Mouse (Mus musculus) adrenal gland, postnatal 36 days (tissue): Measurements from ENCODE around the gene Lrrk1. TPM values are rescaled to one million over a fixed set of nuclear protein-coding genes. Genes with fewer than 3 reads are reported as not detected.

Experiments used
- DNase-seq, 2 experiments: peaks; one replicate each; pipeline ENCODE4 v3.0.0; 2021; ENCODE audit warnings: mixed read lengths in 1 of 2
- total RNA-seq, 2 experiments: library from RNA; stranded (reverse); gene quantifications; 2 replicates each; pipeline ENCODE4 v1.2.3; 2021

Gene Lrrk1
- total RNA-seq, 2 experiments from 2014 or later: 15.3 to 15.5 TPM

DNA sequence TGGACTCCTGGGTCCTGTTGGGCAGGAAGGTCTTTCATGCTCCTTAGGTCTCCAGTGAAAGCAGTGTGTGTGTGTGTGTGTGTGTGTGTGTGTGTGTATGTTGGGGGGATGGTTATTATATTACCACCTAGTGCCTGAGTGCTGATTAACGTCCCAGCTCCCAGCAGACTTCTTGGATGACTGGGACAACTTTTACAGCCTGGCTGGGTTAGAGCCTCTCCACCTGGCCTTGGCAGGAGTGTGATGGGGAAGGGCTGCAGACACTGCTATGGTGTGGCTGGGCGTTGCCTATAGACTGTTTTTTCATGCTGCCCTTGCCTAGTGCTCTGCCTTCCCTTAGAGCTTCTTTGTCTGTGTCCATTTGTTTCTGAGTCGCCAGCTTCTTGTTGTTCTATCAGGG is 48.1 kb downstream of the Lrrk1 start:
- DNase-seq: no peak

DNA sequence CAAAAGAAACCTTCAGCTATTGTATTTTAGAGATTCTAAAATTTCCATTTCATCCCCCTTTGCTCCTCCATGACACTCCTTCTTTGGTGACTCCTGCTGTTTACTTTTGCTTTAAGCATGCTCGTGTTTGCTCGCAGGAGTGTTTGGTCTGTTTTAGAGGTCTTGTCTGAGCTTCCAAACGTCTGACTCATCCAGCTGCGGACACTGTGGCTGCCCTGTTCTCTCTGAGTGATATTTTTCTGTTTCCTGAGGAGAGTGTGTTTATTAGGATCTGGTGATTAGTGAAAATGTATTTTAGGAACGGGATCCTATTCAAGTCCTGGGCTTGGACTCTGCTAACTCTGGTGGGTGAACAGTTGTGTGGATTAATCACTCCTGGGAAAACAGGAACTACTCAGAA is 48.5 kb downstream of the Lrrk1 start:
- peak; percentile 28 to 49 for DNase-seq

DNA sequence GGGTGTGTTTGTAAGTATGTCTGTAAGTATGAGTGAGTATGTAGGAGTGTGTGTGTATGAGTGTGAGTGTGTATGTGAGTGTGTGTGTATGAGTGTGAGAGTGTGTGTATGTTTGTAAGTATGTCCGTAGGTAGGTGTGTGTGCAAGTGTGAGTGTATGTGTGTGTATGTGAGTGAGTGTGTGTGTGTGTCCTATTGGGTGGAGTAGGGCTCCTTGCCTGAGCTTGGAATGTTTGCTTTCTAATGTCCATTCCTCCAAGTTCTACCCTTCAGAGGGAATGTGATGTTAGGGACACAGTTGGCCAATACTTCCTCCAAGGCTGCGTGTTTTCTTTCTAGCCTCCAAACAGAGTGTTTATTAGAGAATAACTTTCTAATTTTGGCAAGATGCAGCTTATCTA is 51.2 kb downstream of the Lrrk1 start:
- no peak for DNase-seq

DNA sequence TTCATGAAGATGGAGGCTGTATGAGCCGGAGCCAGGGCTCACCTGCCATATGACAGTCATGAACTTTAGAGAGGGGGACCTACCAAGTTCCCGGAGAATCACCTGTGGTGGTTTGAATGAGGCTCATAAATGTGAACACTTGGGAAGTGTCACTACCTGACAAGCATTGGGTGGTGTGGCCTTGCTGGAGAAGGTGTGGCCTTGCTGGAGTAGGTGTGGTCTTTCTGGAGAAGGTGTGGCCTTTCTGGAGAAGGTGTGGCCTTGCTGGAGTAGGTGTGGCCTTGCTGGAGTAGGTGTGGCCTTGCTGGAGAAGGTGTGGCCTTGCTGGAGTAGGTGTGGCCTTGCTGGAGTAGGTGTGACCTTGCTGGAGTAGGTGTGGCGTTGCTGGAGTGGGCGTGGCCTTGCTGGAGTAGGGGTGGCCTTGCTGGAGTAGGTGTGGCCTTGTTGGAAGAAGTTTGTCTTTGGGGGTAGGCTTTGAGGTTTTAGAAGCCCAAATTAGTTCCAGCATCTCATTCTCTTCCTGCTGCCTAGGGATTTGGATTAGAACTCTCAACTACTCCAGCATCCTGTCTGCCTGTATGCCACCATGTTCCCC is 54.1 kb downstream of the Lrrk1 start:
- DNase-seq: no peak

DNA sequence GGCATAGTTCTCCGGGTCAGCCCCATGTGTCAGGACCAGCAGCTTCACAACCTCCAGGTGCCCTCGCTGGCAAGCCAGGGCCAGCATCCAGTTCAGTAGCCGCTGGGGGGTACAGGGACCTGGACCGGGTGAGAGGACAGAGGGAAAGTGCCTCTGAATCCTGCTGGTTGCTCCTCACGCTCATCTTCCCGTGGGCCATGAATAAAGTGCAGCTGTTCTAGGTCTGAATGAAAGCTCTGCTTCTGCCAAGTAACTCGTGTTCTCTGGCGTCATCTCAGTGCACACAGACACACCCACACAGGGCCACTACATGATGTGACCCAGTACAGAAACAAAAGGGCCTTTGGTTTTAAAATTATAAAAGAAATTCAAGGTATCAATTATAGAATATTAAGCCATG is 55.8 kb downstream of the Lrrk1 start:
- no peak for DNase-seq

DNA sequence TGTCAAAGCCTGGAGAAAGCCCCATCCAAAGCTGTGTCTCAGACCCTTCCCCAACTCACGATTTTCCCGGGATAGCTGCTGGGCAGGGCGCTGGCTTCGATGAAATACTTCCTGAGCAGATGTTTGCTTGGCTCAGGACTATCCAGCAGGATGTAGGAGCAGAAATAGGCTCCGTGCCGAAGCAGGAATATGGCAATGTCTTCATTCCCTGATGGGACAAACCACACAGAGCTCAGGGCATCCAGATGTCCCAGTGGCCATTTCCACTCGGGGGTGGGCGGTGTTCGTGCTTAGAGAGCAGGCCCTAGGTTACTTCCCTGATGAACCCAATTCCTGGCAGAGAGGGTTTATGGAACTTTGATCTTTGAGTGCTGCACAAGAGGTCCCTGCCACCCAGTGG is 57.5 kb downstream of the Lrrk1 start:
- no peak for DNase-seq

DNA sequence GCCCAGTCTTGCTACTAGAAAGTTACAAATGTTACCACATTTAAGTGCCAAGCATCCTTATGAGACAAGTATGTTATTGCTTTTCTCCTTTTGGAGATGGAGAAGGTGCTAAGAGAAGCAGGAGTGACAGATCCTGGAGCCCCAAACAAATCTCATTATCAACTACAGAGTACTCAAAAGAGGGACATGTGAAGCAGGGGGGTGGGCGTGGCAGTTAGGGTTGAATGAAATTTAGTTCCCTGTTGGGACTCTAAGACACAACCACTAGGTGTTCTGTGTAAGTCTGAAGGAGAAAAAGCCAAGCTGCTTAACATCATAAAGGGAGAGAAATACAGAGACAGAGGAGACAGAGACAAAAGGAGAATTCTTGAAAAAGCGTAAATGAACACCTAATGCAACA is 60.6 kb downstream of the Lrrk1 start:
- DNase-seq: no peak

DNA sequence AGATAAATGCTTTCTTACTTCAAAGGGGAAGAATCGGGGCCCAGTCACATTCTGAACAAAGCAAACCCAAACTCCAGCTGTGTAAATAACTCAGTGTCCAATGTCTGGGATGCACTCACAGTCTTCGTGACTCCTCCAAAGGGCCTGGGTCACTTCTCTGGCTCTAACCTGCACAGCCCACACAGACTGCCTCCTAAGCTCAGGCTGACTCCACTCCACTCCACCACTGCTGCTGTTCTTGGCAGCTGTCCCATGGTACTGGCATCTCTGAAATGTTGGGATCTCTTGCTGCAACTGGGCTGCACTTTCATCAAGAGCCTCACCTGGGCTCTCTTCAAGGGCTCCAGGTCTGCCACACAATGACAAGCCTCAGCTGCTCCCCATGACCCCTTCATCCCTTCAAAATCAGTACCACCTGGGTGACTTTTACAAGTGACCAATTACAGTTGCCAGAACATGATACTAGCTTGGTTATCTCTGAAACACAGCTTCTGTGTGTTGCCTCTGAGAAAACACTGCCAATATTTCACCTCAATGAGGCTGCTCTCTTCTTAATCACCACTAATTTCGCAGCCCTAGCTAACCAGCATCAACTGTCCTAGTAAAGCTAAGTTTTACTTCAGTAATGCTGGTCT is 62.6 kb downstream of the Lrrk1 start:
- no peak for DNase-seq

DNA sequence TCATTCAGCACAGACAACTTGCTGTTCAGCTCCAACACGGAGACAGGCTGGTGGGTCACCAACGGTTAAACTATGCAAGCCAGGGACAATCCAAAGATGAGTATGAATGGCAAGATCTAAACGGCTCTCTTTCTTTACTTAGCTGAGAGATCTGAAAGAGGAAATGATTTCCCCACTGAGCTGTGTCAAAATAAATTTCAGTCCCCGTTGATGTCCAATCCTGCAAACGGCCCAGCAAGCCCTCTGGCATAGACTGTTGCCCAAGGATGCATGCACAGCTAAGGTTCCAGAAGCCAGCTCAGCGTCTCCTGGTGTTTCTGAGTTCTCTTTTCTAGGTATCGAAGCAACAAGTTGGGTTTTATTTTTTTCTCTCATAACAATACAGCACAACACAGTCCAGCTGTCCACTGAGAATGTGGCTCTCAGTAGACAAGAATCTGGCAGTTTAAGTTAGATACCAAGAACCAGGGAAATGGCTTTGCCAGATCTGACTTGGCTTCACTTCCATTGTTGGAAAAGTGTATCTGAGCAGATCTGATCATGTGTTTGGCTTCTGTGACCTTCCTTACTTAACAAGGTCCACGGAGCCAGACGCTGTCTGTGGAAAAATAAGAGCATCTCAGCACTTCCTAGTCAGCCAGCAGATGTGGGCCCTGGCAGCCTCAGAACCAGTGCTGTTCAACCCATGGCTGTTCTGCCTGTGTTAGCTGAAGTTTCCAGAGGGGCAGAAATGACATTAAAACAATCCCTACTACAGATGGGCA is 64.7 kb downstream of the Lrrk1 start:
- no peak for DNase-seq

DNA sequence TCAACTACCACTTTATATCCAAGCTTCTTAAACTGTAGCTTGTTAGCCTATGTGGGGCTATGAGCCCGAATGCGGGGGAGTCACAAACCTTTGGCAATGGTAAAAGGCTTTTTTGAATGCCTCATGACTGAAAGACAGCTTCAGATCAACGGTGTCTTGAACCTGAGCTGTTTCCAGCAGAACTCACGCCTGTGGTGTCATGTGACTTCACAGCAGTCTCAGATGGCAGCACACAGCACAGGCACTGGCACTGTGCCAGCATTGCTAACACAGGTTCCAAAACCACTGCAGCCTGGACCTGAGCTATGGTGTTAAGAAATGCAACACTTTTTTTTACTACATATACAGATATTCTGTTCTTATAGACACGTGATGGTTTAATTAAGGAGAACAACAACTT is 67.2 kb downstream of the Lrrk1 start:
- DNase-seq: peak; percentile 49 to 63

DNA sequence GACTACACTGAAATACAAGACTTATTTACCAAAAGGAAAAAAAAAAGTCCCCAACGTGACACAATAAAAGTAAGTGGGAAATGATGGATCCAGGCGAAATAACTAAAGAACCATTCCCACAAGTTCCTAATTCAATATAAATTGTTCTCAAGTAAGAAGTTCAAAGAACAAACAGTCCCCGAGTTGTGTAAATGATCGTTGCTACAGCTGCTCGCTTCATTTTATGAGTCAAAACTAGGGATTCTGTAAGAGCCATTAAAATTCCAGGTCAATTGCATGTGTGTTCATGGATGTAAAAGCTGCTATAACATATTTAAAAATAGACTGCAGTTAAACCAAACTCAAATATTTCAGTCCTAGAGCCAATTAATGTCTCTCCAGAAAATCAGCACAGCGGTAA is 70.0 kb downstream of the Lrrk1 start:
- DNase-seq: no peak

DNA sequence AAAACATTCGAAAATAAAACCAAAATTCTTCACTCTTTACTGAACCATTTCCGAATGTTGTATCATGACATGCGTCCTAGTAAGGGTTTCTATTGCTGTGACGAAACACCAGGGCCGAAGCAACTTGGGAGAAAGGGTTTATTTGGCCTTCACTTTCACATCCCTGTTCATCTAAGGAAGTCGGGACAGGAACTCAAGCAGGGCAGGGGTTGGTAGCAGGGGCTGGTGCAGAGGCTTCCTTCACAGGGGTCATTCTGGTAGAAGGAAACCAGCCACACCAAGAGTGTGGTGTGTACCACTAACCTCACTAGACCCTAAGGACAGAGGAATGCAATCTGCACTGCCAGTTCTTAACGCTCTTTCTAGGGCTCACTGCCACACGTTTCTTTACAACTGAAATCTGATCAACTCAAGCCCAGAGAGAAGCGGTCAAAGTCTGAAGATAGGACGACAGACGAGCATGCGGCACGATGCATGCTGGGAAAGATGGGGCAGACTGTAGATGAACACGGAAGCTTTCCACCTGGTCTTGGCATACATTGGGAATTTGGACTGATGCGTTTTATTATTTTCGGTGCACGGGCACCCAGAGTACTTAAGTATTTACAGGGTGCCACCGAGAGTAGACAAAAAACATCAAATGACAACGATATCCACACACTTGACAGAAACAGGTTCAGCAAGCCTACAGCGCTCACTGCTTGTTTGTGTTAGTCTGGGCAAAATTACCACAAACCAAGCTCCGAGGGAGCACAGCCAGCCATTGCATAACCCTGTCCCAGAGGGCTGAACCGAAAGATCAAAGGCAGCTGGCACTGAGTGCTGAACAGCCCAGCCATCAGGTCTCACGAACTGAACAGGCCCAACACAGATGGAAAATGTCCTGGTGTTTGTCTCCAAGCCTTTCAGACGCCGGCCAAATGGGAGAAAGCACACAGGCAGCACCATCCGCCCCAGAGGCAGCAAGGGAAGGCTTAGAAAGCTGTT is 77.2 kb downstream of the Lrrk1 start:
- DNase-seq: peak; percentile 72 to 82

DNA sequence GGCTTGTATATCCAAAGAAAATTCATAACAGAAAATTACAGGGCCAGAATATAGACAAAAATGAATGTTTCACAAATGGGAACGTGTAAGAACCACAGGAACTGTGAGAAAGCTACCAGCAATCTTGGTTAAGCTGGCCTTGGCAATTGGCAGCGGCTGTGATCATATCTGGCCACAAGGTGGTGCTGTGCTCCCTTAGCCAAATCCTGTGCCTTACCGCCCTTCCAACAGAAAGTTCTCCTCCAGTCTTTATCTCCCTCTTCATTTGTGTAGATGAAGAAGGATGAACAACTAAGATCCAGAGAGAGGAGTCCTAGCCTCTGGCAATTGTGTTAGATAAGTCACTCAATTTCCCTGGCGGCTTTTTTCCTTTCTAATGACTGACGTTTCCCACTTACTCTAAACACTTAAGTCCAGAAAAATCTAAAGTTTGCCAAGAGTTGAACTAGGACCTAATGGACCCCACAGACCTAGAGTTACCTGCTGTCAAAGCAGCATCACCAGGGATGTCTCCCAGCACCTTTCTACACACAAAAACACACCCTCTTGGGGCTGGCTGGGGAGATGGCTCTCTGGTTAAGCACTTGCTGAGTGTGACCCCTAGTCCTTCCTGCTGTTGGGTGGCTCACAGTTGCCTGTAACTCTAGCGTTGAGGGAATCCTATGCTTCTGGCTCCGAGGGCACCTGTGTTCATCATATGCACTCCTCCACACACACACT is 78.0 kb downstream of the Lrrk1 start:
- peak; percentile 72 to 75 for DNase-seq

DNA sequence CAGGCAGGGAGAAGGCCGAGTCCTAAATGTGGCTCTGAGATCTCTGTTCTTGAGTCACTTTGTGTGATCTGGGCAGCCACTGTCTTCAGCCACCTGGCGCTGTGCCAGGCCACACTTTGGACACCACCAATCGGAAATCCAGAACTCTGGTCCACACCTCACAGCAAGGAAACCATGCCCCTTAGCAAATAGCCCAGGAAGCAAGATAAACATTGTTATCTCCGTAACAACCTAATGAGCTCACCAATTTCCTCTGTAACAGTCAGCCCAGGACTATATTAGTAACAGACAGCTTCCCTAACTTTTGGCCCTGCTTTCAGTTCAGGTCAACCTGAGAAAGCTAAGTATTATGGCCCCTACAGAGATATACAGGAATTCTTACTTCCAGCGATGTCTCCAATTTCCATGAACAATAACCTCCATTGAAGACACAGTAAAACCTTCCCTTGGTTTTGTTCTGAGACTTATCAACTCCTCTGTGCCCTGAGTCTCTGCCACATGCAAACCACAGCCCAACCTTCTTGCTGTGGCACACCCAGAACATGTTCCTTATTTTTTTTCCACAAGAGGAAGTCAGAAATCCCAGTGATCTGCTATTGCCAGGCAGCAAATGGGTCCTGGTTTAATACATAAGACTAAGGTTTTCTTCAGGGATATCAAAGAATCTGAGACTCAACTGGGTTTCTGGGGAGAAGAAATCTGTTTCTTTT is 78.8 kb downstream of the Lrrk1 start:
- DNase-seq: peak; percentile 30 to 58

DNA sequence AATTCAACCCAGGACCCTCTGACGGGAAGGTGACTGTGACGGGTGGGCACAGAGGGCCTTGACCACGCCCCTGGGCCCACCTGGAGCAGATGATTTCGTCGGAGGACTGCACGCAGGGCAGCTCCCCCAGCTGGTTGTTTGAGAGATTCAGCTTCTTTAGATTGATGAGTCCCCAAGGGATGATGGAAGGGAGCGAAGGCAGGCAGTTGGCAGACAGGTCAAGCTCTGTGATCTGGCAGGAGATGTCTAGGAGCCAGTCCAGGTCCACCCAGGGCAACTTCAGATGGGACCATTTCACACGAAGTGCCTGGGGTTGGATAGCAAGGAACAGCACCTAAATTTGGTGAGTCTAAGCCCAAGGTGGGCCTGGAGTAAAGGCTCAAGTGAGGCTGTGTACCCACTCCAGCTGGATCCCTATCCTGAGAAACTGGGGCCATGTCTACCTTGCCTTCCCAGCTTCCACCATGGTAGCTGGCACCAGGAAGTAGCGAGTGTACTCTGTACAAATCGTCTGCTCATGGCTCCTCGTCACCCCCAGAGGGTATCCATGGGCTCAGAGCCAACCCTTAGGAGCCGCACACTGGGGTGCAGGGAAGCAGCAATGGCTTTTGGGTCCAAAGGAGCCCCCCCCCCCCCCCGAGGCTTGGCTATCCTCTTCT is 79.4 kb downstream of the Lrrk1 start:
- DNase-seq: no peak

DNA sequence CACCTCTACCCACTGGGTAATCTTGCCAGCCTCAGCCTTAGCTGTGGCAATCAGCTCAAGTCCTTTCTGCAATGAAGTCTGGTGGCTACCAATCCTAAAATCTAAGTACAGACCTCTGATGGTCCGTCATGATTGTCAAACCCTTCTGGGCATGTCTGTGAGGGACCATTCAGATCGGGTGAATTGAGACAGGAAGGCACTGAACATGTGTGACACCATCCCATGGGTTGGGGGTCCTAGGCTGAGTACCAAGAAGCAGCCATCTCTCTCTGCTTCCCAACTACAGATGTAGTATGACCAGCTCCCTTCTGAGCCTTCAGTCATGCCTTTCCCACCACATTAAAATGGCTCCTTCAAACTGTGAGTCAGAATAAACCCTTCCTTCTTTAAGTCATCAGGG is 80.4 kb downstream of the Lrrk1 start:
- no peak for DNase-seq

DNA sequence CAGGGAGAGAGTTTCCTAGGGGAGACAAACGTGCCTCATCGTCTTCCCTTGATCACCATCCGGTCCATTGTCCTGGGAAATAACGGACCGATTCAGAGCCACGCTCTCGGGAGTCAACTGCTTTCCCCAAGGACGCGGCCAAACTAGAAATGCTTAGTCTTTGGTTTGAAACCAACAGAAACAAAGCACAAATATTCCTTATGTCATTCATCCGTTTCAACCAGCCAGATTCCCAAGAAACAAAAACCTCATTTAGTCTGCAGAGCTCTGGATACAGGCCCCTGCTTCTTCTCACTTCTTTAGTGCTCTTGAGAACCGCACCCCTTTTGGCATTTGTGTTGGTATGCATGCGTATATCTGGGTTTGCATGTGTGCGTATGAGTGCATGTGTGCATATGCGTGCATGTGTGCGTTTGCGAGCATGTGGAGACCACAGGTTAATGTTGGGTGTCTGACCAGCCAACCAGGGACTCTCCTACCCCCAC is 82.4 kb downstream of the Lrrk1 start:
- DNase-seq: no peak

DNA sequence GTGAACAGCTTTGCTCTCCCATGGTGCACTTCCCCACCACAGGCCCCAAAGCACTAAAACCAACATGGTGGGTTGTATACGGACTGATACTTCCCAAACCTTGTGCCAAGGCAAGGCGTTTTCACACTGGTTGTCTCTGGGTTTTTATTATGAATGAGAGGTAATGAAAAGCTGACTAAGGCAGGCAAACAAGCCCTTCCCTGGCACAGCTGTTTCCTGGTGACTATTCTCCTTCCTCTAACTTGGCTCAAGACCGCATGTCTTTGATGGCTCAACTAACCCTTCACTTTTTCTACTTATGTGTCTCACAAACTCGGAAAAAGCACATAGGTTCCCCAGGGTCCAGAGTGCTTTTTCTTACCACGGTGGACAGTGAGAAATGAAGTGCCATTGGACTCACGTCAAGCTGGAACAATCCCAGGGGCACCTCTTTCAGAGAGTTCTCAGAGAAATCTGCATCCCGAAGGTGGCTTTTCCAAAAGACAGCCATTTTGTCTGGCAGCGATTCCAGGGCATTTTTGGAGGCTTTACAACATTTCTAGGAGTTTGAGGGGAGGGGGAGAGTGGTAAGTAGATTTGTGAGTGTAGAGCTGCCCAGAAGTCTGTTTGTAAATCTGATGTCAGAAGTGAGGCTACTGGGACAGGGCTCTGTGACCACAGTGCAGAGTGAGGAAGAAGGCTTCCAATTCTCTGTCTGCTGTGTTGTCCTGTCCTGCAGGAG is 83.0 kb downstream of the Lrrk1 start:
- DNase-seq: no peak

DNA sequence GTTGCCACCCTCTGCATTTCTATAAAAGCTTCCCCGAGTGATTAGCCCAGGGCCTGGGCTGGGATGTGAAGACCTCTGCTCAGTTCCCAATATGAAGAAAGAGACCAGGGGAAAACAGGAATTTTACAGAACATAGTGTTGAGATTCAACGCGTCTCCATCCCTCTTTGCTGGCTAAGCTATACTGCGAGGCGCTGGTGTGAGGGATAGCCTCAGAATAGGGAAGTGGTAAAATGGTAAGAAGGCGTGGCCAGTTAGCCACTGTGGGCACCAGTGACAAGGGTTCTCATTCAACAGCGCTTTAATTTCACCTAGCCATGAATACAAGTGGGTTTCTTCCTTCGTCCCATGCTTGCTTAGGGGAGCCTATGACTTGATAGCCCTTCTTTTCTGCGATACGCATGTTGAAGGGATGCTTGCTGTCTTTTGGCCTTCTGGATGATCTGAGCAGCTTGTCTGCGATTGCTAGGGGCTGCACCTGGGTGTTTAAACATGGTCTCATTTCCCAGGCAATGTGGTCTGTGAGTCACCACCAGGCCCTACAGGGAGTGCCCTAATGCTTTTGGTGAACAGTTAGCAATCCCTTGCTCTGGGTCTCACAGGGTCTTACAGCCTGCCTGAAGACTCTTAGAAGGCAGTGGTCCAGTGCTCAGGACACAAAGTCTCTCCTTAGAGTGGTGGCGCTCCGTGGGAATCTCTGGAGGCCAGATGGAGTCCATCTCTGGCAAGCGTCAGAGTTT is 84.1 kb downstream of the Lrrk1 start:
- DNase-seq: no peak
